Mouse (Mus musculus): ENCODE results near the gene Spsb2. TPM values are rescaled to one million over a fixed set of nuclear protein-coding genes. Genes with fewer than 3 reads are reported as not detected.

Spsb2 gene
- polyA plus RNA-seq, 1 experiment from 2014 or later = 11.7 TPM

Other genes with a start within 250 kb of the Spsb2 start
- not detected in 2 replicates for gene C1rb, start 238.4 kb upstream of the Spsb2 start, polyA plus RNA-seq (2015; fragmentation: Nextera tagmentation; extraction: Ambion mirVana)
- gene C1s2, start 172.6 kb upstream of the Spsb2 start, polyA plus RNA-seq (2015; fragmentation: Nextera tagmentation; extraction: Ambion mirVana) = 0.06 and 0.13 TPM in 2 replicates
- 79.3 and 85.3 TPM in 2 replicates for gene Lpcat3, start 145.6 kb upstream of the Spsb2 start, polyA plus RNA-seq (2015; fragmentation: Nextera tagmentation; extraction: Ambion mirVana)
- gene Emg1, start 96.5 kb upstream of the Spsb2 start, polyA plus RNA-seq (2015; fragmentation: Nextera tagmentation; extraction: Ambion mirVana) = 191 and 202 TPM in 2 replicates
- 355 and 390 TPM in 2 replicates for gene Phb2, start 96.3 kb upstream of the Spsb2 start, polyA plus RNA-seq (2015; fragmentation: Nextera tagmentation; extraction: Ambion mirVana)
- gene Ptpn6, start 69.9 kb upstream of the Spsb2 start, polyA plus RNA-seq (2015; fragmentation: Nextera tagmentation; extraction: Ambion mirVana) = 19.0 and 19.8 TPM in 2 replicates
- gene Grcc10, start 67.3 kb upstream of the Spsb2 start, polyA plus RNA-seq (2015; fragmentation: Nextera tagmentation; extraction: Ambion mirVana) = 331 and 401 TPM in 2 replicates
- gene Gm45234, start 52.6 kb upstream of the Spsb2 start, polyA plus RNA-seq (2015; fragmentation: Nextera tagmentation; extraction: Ambion mirVana) = not detected in 2 replicates
- gene Atn1, start 52.1 kb upstream of the Spsb2 start, polyA plus RNA-seq (2015; fragmentation: Nextera tagmentation; extraction: Ambion mirVana) = 13.9 and 16.2 TPM in 2 replicates
- 5.3 and 6.9 TPM in 2 replicates for gene Eno2, start 39.0 kb upstream of the Spsb2 start, polyA plus RNA-seq (2015; fragmentation: Nextera tagmentation; extraction: Ambion mirVana)
- gene Lrrc23, start 28.9 kb upstream of the Spsb2 start, polyA plus RNA-seq (2015; fragmentation: Nextera tagmentation; extraction: Ambion mirVana) = 0.35 and 1.3 TPM in 2 replicates
- gene Tpi1, start 5.6 kb downstream of the Spsb2 start, polyA plus RNA-seq (2015; fragmentation: Nextera tagmentation; extraction: Ambion mirVana) = 890 and 914 TPM in 2 replicates
- 116 and 125 TPM in 2 replicates for gene Usp5, start 20.8 kb downstream of the Spsb2 start, polyA plus RNA-seq (2015; fragmentation: Nextera tagmentation; extraction: Ambion mirVana)
- 141 and 159 TPM in 2 replicates for gene Cdca3, start 20.9 kb downstream of the Spsb2 start, polyA plus RNA-seq (2015; fragmentation: Nextera tagmentation; extraction: Ambion mirVana)
- gene Gnb3, start 31.6 kb downstream of the Spsb2 start, polyA plus RNA-seq (2015; fragmentation: Nextera tagmentation; extraction: Ambion mirVana) = 0.97 and 1.1 TPM in 2 replicates
- gene P3h3, start 49.1 kb downstream of the Spsb2 start, polyA plus RNA-seq (2015; fragmentation: Nextera tagmentation; extraction: Ambion mirVana) = 28.4 TPM in 2 replicates
- gene Gpr162, start 55.3 kb downstream of the Spsb2 start, polyA plus RNA-seq (2015; fragmentation: Nextera tagmentation; extraction: Ambion mirVana) = 1.2 and 1.3 TPM in 2 replicates
- gene Cd4, start 79.6 kb downstream of the Spsb2 start, polyA plus RNA-seq (2015; fragmentation: Nextera tagmentation; extraction: Ambion mirVana) = 0.41 and 0.64 TPM in 2 replicates
- 1.5 and 2.4 TPM in 2 replicates for gene Lag3, start 103.0 kb downstream of the Spsb2 start, polyA plus RNA-seq (2015; fragmentation: Nextera tagmentation; extraction: Ambion mirVana)
- 322 and 340 TPM in 2 replicates for gene Ptms, start 111.4 kb downstream of the Spsb2 start, polyA plus RNA-seq (2015; fragmentation: Nextera tagmentation; extraction: Ambion mirVana)
- gene Mlf2, start 122.7 kb downstream of the Spsb2 start, polyA plus RNA-seq (2015; fragmentation: Nextera tagmentation; extraction: Ambion mirVana) = 351 and 362 TPM in 2 replicates
- gene Cops7a, start 156.9 kb downstream of the Spsb2 start, polyA plus RNA-seq (2015; fragmentation: Nextera tagmentation; extraction: Ambion mirVana) = 128 and 153 TPM in 2 replicates
- gene Pianp, start 188.0 kb downstream of the Spsb2 start, polyA plus RNA-seq (2015; fragmentation: Nextera tagmentation; extraction: Ambion mirVana) = 3.8 and 4.3 TPM in 2 replicates
- 17.2 and 19.4 TPM in 2 replicates for gene Zfp384, start 200.5 kb downstream of the Spsb2 start, polyA plus RNA-seq (2015; fragmentation: Nextera tagmentation; extraction: Ambion mirVana)
- gene Ing4, start 231.1 kb downstream of the Spsb2 start, polyA plus RNA-seq (2015; fragmentation: Nextera tagmentation; extraction: Ambion mirVana) = 102 and 115 TPM in 2 replicates
- gene Acrbp, start 241.0 kb downstream of the Spsb2 start, polyA plus RNA-seq (2015; fragmentation: Nextera tagmentation; extraction: Ambion mirVana) = 9.9 and 11.8 TPM in 2 replicates